Mouse (Mus musculus) heart, adult 2 months (tissue): ENCODE results near the gene Mmp25. TPM values are rescaled to one million over a fixed set of nuclear protein-coding genes. Genes with fewer than 3 reads are reported as not detected.

Experiments
- DNase-seq, 2 experiments: peaks; one replicate each; pipeline ENCODE4 v3.0.0; 2021
- H3K27ac ChIP-seq: fragments of 200-600 bp; 2 replicates; pipeline ENCODE4 v1.8.1; 2022
- H3K27me3 ChIP-seq: fragments of 200-500 bp; 2 replicates; pipeline ENCODE4 v1.6.1; 2012; ENCODE audit warnings: mild to moderate bottlenecking, low read length, inconsistent platforms, mixed read lengths; ENCODE audit not compliant: control insufficient read depth, insufficient read depth
- H3K36me3 ChIP-seq: fragments of 200-500 bp; 2 replicates; pipeline ENCODE4 v1.6.1; 2012; ENCODE audit warnings: low read length, inconsistent platforms; ENCODE audit not compliant: control insufficient read depth, insufficient read depth
- H3K4me1 ChIP-seq: fragments of 200-500 bp; 2 replicates; pipeline ENCODE4 v1.6.1; 2011; ENCODE audit warnings: low read length; ENCODE audit not compliant: control insufficient read depth, insufficient read depth
- H3K4me3 ChIP-seq: fragments of 200-600 bp; 2 replicates; pipeline ENCODE4 v1.8.1; 2022
- H3K79me2 ChIP-seq: fragments of 200-500 bp; replicated peaks from 2 replicates; pipeline ENCODE4 v1.6.1; 2012; ENCODE audit warnings: mild to moderate bottlenecking, inconsistent platforms, low read length, moderate library complexity, mixed read lengths; ENCODE audit not compliant: control insufficient read depth, insufficient read depth
- H3K9ac ChIP-seq: fragments of 200-500 bp; 2 replicates; pipeline ENCODE4 v1.6.1; 2012; ENCODE audit warnings: low read depth, mild to moderate bottlenecking, control low read depth, inconsistent platforms, low read length, mixed read lengths
- CTCF ChIP-seq: fragments of 200-600 bp; IDR thresholded peaks from 2 replicates; pipeline ENCODE4 v1.8.1; 2022; ENCODE audit warnings: antibody characterized with exemption, mild to moderate bottlenecking, moderate library complexity
- EP300 ChIP-seq: fragments of 200-500 bp; IDR thresholded peaks from 2 replicates; pipeline ENCODE4 v1.6.1; 2011; ENCODE audit warnings: low read depth, low read length, control low read depth; ENCODE audit not compliant: insufficient read depth
- POLR2A ChIP-seq: fragments of 200-500 bp; IDR thresholded peaks from 2 replicates; pipeline ENCODE4 v1.6.1; 2011; ENCODE audit warnings: mild to moderate bottlenecking, low read depth, low read length, control low read depth; ENCODE audit not compliant: insufficient read depth
- WGBS: fragments of 180-500 bp; shearing (Covaris S2); methylation state at CpG from one replicate; pipeline ENCODE4 v1.1.7; 2018; 5-methylcytosine and 5-hydroxymethylcytosine counted together
- intact Hi-C: fragments of 180-260 bp; cut with DNase I; formaldehyde crosslinking; loops from one replicate; pipeline ENCODE4 v1.15.1; 2025
- long read RNA-seq: library from polyadenylated mRNA; stranded (forward); transcript quantifications from one replicate; pipeline ENCODE4 v2.0.0, GENCODE M21; 2021
- polyA plus RNA-seq: library from polyadenylated mRNA; depleted of rRNA; stranded (reverse); fragments of >200 nt; gene quantifications from 2 replicates; pipeline ENCODE4 v1.2.3, GENCODE M21; 2012; rRNA removed
- total RNA-seq, 2 experiments: library from RNA; stranded (reverse); gene quantifications; 2 replicates each; pipeline ENCODE4 v1.2.3; 2021

Gene Mmp25
- under 1 TPM; 0.09 to 0.10 TPM for total RNA-seq
- polyA plus RNA-seq, result 0.18 and 0.21 TPM in 2 replicates
- long read RNA-seq, result 0 reads

DNA sequence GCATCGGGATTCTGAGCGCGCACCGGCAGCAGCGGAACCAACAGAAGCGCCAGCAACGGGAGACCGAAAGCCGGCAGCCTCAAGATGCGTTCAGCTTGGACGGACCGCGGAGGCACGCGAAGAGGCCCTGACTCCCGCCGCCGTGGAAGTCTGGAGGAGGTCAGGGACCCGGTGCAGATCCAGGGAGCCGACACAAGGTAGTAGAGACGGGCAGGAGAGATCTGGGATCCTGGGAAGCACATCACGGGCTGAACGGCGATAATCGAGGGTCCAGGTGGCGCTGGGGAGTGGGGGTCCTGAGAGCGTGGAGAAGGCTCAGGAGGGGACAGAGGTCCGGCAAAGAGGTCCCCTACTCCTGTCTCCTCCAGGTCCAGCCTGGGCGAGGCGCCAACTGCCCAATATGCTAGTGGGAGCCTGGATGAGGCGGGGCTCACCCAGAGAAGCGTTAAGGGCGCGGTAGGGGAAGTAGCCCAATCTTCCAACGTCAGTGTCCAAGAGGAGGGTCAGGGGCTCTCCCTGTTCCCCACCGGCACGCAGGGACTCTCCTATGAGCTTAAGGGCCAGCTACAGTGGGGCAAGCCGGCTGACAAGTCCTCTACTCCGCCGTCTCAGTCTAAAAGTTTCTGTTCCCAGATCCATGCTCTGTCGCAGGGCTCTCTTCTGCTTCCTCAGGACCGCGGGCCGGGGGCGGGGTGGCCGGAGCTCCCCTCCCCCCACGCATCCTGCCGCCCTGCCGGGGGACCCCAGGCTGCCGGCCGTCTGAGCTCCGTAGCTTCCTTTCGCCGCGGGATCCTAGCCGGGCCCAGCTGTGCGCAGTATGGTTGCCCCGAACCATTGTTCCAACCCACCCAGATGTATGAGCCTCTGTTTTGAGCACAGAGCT lies at the start of gene Mmp25:
Gene Mmp25, minus strand, starts transcription at position 665 of the 883 bp plus-strand sequence.
- H3K27me3 ChIP-seq, result peaks cover 5% of the 10 kb centered on the region
- TF ChIP-seq EP300 (no peak), POLR2A (no peak), CTCF (no peak)
- H3K4me3 ChIP-seq, result peak within 1 kb of the TSS; percentile 38
- intact Hi-C loops, result no loop called here
- no peak within 1 kb of the TSS for H3K27ac ChIP-seq
- H3K36me3 ChIP-seq, result no peaks in the 10 kb centered on the region
- no peaks in the 10 kb centered on the region for H3K79me2 ChIP-seq
- DNase-seq, result no peak
- H3K9ac ChIP-seq, result peak within 1 kb of the TSS; percentile 23
- no peaks in the 10 kb centered on the region for H3K4me1 ChIP-seq
- WGBS, result 1% methylated on average over 58 of the region's 58 CpGs

- Histone ChIP-seq H3K27me3 (no peaks in the 10 kb centered on the region), H3K27ac (no peak overlapping the region), H3K36me3 (no peaks in the 10 kb centered on the region), H3K4me3 (no peak overlapping the region), H3K4me1 (no peaks in the 10 kb centered on the region), H3K9ac (no peak overlapping the region), H3K79me2 (no peaks in the 10 kb centered on the region)
- no peak for DNase-seq
- intact Hi-C loops, result no loop called here
- whole genome bisulfite sequencing, result 82% methylated on average over 1 of the region's 1 CpGs
- TF ChIP-seq POLR2A (no peak), CTCF (no peak), EP300 (no peak)
Observed at GRCm38 (mm10) chr17:23694491-23694890, 49.4 kb upstream of the Mmp25 start.

DNA sequence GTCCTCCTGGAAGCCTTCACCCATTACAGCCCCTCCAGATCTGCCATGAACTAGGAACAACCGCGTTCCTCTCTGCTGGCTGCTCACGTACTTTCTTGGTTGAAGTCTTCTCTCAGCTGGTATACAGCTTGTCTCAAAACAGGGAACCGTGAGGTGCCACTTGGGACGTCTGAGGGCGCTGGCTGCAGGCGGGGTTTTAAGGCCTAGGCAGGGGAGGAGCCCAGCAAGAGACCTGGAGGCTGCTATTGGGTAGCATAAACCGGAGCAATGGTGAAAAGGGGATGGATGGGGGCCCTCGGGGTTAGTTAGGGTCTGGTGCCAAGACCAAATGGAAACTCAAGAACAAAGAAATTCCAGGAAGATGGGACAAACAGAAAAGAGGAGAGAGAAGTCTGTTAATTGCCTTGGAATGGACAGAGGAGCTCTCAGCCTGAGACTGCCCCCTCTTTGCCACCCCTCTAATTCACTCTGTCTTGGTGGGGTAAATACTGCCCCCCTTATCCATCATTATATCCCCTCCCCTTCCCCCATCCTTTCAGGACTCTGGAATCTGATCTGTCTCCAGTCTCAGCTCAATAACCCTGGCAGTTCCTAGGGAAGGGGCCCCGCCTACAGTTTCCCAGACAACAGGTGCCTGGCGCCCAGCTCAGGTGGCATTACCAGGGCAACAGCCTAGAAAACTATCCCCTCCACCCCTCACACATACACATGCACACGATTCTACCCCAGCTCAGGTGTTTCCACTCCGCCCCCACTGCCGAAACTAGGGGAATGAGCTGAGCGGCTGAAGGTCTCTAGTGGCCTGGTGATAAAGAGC lies 39.0 kb upstream of the Mmp25 start, which contains the start of gene Cldn9:
Gene Cldn9, minus strand, starts transcription at position 171 of the 817 bp plus-strand sequence.
- no peak for DNase-seq
- no peaks in the 10 kb centered on the region for H3K79me2 ChIP-seq
- H3K4me3 ChIP-seq, result no peak within 1 kb of the TSS
- no peaks in the 10 kb centered on the region for H3K36me3 ChIP-seq
- intact Hi-C loops, result no loop called here
- H3K4me1 ChIP-seq, result no peaks in the 10 kb centered on the region
- H3K27me3 ChIP-seq, result peaks cover 9% of the 10 kb centered on the region
- WGBS, result 45% methylated on average over 15 of the region's 15 CpGs
- TF ChIP-seq POLR2A (no peak), EP300 (no peak), CTCF (no peak)
- H3K27ac ChIP-seq, result no peak within 1 kb of the TSS
- no peak within 1 kb of the TSS for H3K9ac ChIP-seq

GRCm38 (mm10) chr17:23683226-23683625 lies 38.1 kb upstream of the Mmp25 start:
- Histone ChIP-seq H3K4me1 (no peaks in the 10 kb centered on the region), H3K4me3 (no peak overlapping the region), H3K79me2 (no peaks in the 10 kb centered on the region), H3K36me3 (no peaks in the 10 kb centered on the region), H3K27ac (no peak overlapping the region), H3K9ac (no peak overlapping the region), H3K27me3 (peaks cover 9% of the 10 kb centered on the region)
- 23% methylated on average over 15 of the region's 15 CpGs for WGBS
- no peak for DNase-seq
- TF ChIP-seq POLR2A (no peak), EP300 (no peak), CTCF (no peak)
- intact Hi-C loops, result no loop called here

DNA sequence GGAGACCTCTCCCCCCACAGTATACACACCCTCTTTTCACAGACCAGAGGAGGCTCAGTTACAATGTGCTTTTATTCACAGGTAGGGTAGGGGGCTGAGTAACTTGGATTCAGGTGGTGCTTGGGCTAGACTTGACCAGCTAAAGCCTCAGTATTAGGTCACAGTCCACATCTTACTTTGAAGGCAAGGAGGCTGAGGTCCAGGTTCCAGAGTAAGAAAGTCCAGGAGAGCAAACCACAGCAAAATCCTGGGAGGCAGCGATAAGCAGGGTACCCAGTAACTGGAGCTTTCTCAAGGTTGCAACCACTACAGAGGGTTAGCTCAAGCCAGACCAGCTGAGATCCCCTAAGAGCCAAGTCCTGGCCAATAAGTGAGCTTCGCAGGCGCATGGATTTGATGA lies 37.5 kb upstream of the Mmp25 start:
- Histone ChIP-seq H3K79me2 (no peaks in the 10 kb centered on the region), H3K27ac (no peak overlapping the region), H3K9ac (no peak overlapping the region), H3K27me3 (peaks cover 9% of the 10 kb centered on the region), H3K4me3 (no peak overlapping the region), H3K36me3 (no peaks in the 10 kb centered on the region), H3K4me1 (no peaks in the 10 kb centered on the region)
- 59% methylated on average over 3 of the region's 3 CpGs for WGBS
- intact Hi-C loops, result no loop called here
- no peak for TF ChIP-seq EP300
- no peak for TF ChIP-seq CTCF
- no peak for DNase-seq
